Mouse (Mus musculus) myocyte (in vitro differentiated cells): ENCODE measurements at regions not wholly inside any gene's neighbourhood (a gene's known extent, or its start where the extent isn't known, plus 50 kb on each side); places are given as distances from the start of the nearest gene placed in this dataset.

Experiments
- H3K27me3 ChIP-seq: one replicate; pipeline ENCODE4 v1.6.1; 2011; ENCODE audit not compliant: control insufficient read depth, insufficient read depth, insufficient read length
- H3K36me3 ChIP-seq: one replicate; pipeline ENCODE4 v1.6.1; 2011; ENCODE audit not compliant: control insufficient read depth, insufficient read depth
- H3K4me2 ChIP-seq: one replicate; pipeline ENCODE4 v1.6.1; 2011; ENCODE audit warnings: low read depth, control low read depth
- H3K4me3 ChIP-seq: one replicate; pipeline ENCODE4 v1.5.1; 2011; ENCODE audit warnings: mild to moderate bottlenecking, control low read depth, moderate library complexity
- H3K79me2 ChIP-seq: one replicate; pipeline ENCODE4 v1.6.1; 2011; ENCODE audit not compliant: control insufficient read depth, insufficient read depth
- H3ac ChIP-seq: one replicate; pipeline ENCODE4 v1.6.1; 2011; ENCODE audit not compliant: control insufficient read depth, insufficient read length
- CEBPB ChIP-seq: IDR thresholded peaks from 2 replicates; pipeline ENCODE4 v1.6.1; 2011; ENCODE audit warnings: mild to moderate bottlenecking, moderate library complexity; ENCODE audit not compliant: poor library complexity, insufficient read depth, severe bottlenecking
- E2F4 ChIP-seq: IDR thresholded peaks from one replicate; pipeline ENCODE4 v1.6.1; 2011; ENCODE audit warnings: mild to moderate bottlenecking, control low read depth, moderate library complexity; ENCODE audit not compliant: insufficient read depth
- MAX ChIP-seq: IDR thresholded peaks from one replicate; pipeline ENCODE4 v1.6.1; 2011; ENCODE audit warnings: low read depth, mild to moderate bottlenecking, control low read depth
- MYOD1 ChIP-seq, 3 experiments: IDR thresholded peaks; one replicate each; pipeline ENCODE4 v1.6.1; 2011; ENCODE audit warnings: control low read depth in 2 of 3, low read depth in 2 of 3, mild to moderate bottlenecking in 2 of 3, moderate library complexity in 1 of 3; ENCODE audit not compliant: insufficient read length in 2 of 3, control insufficient read depth in 1 of 3
- MYOG ChIP-seq, 3 experiments: IDR thresholded peaks; one replicate each; pipeline ENCODE4 v1.6.1; 2011; ENCODE audit warnings: control low read depth in 2 of 3, low read depth in 2 of 3, mild to moderate bottlenecking in 2 of 3; ENCODE audit not compliant: insufficient read length in 2 of 3, control insufficient read depth in 1 of 3, insufficient read depth in 1 of 3
- POLR2A ChIP-seq: IDR thresholded peaks from one replicate; pipeline ENCODE4 v1.6.1; 2011; ENCODE audit warnings: low read depth, mild to moderate bottlenecking, control low read depth, moderate library complexity; ENCODE audit not compliant: insufficient read length
- POLR2AphosphoS2 ChIP-seq: IDR thresholded peaks from one replicate; pipeline ENCODE4 v1.6.1; 2011; ENCODE audit warnings: low read depth, control low read depth; ENCODE audit not compliant: insufficient read length
- REST ChIP-seq: IDR thresholded peaks from one replicate; pipeline ENCODE4 v1.6.1; 2011; ENCODE audit warnings: mild to moderate bottlenecking, control low read depth, moderate library complexity; ENCODE audit not compliant: insufficient read depth, insufficient read length
- SRF ChIP-seq: IDR thresholded peaks from one replicate; pipeline ENCODE4 v1.6.1; 2011; ENCODE audit warnings: low read depth; ENCODE audit not compliant: control insufficient read depth, insufficient read length
- TCF12 ChIP-seq: IDR thresholded peaks from one replicate; pipeline ENCODE4 v1.6.1; 2011; ENCODE audit warnings: mild to moderate bottlenecking, control low read depth; ENCODE audit not compliant: poor library complexity, insufficient read depth, severe bottlenecking
- TCF3 ChIP-seq: IDR thresholded peaks from one replicate; pipeline ENCODE4 v1.6.1; 2011; ENCODE audit warnings: low read depth, control low read depth; ENCODE audit not compliant: insufficient read length
- USF1 ChIP-seq: IDR thresholded peaks from one replicate; pipeline ENCODE4 v1.6.1; 2011; ENCODE audit warnings: low read depth, mild to moderate bottlenecking, control low read depth, moderate library complexity

- TF ChIP-seq REST (no peak), E2F4 (no peak), TCF12 (no peak), POLR2A (no peak), MAX (no peak), TCF3 (no peak), MYOD1 (IDR thresholded peaks at IDR 0.05; ENCODE audit: control insufficient read depth in 1 of 3, insufficient read length in 2 of 3, low read depth in 2 of 3) (no peak), CEBPB (no peak), USF1 (no peak), POLR2AphosphoS2 (no peak), SRF (no peak), MYOG (IDR thresholded peaks at IDR 0.05; ENCODE audit: control insufficient read depth in 1 of 3, insufficient read depth in 1 of 3, insufficient read length in 2 of 3, low read depth in 2 of 3) (no peak)
- no peak overlapping the region for H3K4me2 ChIP-seq
- no peaks in the 10 kb centered on the region for H3K36me3 ChIP-seq
- H3K79me2 ChIP-seq = no peaks in the 10 kb centered on the region
- no peaks in the 10 kb centered on the region for H3K27me3 ChIP-seq
- no peak overlapping the region for H3K4me3 ChIP-seq
- H3ac ChIP-seq = no peak overlapping the region
Measured at GRCm38 (mm10) chr13:106738011-106738410, 198.7 kb downstream of the Ipo11 start.

GRCm38 (mm10) chr13:106734323-106734722, 202.4 kb downstream of the Ipo11 start:
- no peaks in the 10 kb centered on the region for H3K79me2 ChIP-seq
- H3K4me3 ChIP-seq = no peak overlapping the region
- no peak overlapping the region for H3K4me2 ChIP-seq
- no peaks in the 10 kb centered on the region for H3K36me3 ChIP-seq
- TF ChIP-seq MAX = no peak
- TF ChIP-seq USF1 = no peak
- TF ChIP-seq TCF12 = no peak
- no peak for TF ChIP-seq POLR2A
- TF ChIP-seq MYOD1 (IDR thresholded peaks at IDR 0.05; ENCODE audit: control insufficient read depth in 1 of 3, insufficient read length in 2 of 3, low read depth in 2 of 3) = no peak
- TF ChIP-seq CEBPB = no peak
- no peak for TF ChIP-seq POLR2AphosphoS2
- TF ChIP-seq TCF3 = no peak
- no peak for TF ChIP-seq REST
- no peak for TF ChIP-seq SRF
- TF ChIP-seq E2F4 = no peak
- H3K27me3 ChIP-seq = no peaks in the 10 kb centered on the region
- no peak overlapping the region for H3ac ChIP-seq

- Histone ChIP-seq H3K27me3 (no peaks in the 10 kb centered on the region), H3K4me3 (no peak overlapping the region), H3K4me2 (no peak overlapping the region)
Measured at GRCm38 (mm10) chr13:106732906-106733305, 203.9 kb downstream of the Ipo11 start.

GRCm38 (mm10) chr13:106723315-106723714, 213.4 kb downstream of the Ipo11 start:
- no peak overlapping the region for H3K4me2 ChIP-seq
- no peaks in the 10 kb centered on the region for H3K27me3 ChIP-seq
- no peaks in the 10 kb centered on the region for H3K79me2 ChIP-seq
- TF ChIP-seq POLR2AphosphoS2 (no peak), USF1 (no peak), REST (no peak), MYOD1 (IDR thresholded peaks at IDR 0.05; ENCODE audit: control insufficient read depth in 1 of 3, insufficient read length in 2 of 3, low read depth in 2 of 3) (no peak), E2F4 (no peak), CEBPB (no peak), POLR2A (no peak), TCF3 (no peak), TCF12 (no peak), SRF (no peak), MYOG (IDR thresholded peaks at IDR 0.05; ENCODE audit: control insufficient read depth in 1 of 3, insufficient read depth in 1 of 3, insufficient read length in 2 of 3, low read depth in 2 of 3) (no peak), MAX (no peak)
- no peak overlapping the region for H3ac ChIP-seq
- no peaks in the 10 kb centered on the region for H3K36me3 ChIP-seq
- H3K4me3 ChIP-seq = no peak overlapping the region

More at GRCm38 (mm10) chr13:106732906-106733305, 203.9 kb downstream of the Ipo11 start:
- no peaks in the 10 kb centered on the region for H3K36me3 ChIP-seq
- TF ChIP-seq POLR2AphosphoS2 (no peak), MAX (no peak), CEBPB (no peak), TCF12 (no peak), SRF (no peak), MYOG (IDR thresholded peaks at IDR 0.05; ENCODE audit: control insufficient read depth in 1 of 3, insufficient read depth in 1 of 3, insufficient read length in 2 of 3, low read depth in 2 of 3) (no peak), POLR2A (no peak), MYOD1 (IDR thresholded peaks at IDR 0.05; ENCODE audit: control insufficient read depth in 1 of 3, insufficient read length in 2 of 3, low read depth in 2 of 3) (no peak), TCF3 (no peak), REST (no peak), USF1 (no peak), E2F4 (no peak)
- no peak overlapping the region for H3ac ChIP-seq
- H3K79me2 ChIP-seq = no peaks in the 10 kb centered on the region
